Mouse (Mus musculus): ENCODE results near the gene Slc28a1.

- TF ChIP-seq CTCF (conservative IDR thresholded peaks at IDR 0.05; ENCODE audit: low read length) (no peak), NANOG (IDR thresholded peaks at IDR 0.05; ENCODE audit: borderline replicate concordance, low read length) (no peak), POU5F1 (IDR thresholded peaks at IDR 0.05; ENCODE audit: borderline replicate concordance, low read length) (no peak)
Observed at GRCm38 (mm10) chr7:81121099-81121498, 6.5 kb downstream of the Slc28a1 start.

All from E14TG2a.4 (cell line).